Mouse (Mus musculus): Measurements from ENCODE around the gene Eme1. TPM values are rescaled to one million over a fixed set of nuclear protein-coding genes. Genes with fewer than 3 reads are reported as not detected.

The Eme1 gene
- total and polyA plus RNA-seq, 3 experiments, result 36.8 to 45.9 (median 40.8) TPM

DNA sequence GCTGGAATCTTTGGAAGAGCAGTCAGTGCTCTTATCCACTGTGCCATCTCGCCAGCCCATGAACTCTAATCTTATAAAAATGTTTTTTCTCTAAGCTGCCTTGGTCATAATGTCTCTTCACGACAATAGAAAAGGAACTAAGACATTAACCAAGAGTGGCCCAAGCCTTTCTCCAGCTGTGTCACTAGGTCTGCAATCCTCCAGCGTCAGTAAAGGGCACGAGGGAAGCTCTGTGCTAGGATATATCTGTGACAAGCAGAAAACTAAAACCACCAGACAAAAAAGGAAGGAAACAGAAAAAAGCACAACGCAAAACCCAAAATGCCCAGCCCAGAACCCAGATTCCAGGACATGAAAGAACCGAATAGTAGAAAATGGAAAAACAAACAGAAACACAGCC lies 33.4 kb upstream of the Eme1 start:
- H3K27ac ChIP-seq (ENCODE audit: insufficient read depth, low read depth), result no peak overlapping the region
- H3K36me3 ChIP-seq (replicated peaks in 1 of 2; ENCODE audit: control insufficient read depth in 1 of 2, insufficient read depth in 1 of 2, low read length in 1 of 2), result no peaks in the 10 kb centered on the region
- H3K9ac ChIP-seq (ENCODE audit: insufficient read depth, low read depth), result no peak overlapping the region
- H3K9me3 ChIP-seq (replicated peaks; ENCODE audit: low read length), result no peaks in the 10 kb centered on the region
- H3K27me3 ChIP-seq (replicated peaks), result no peaks in the 10 kb centered on the region
- H3K4me1 ChIP-seq (ENCODE audit: control insufficient read depth in 1 of 2, insufficient read depth in 2 of 2), result peaks cover 8 to 37% of the 10 kb centered on the region in 2 experiments
- DNase-seq (ENCODE audit: extremely low read depth), result no peak
- H3K4me2 ChIP-seq (ENCODE audit: insufficient read depth, low read depth, poor library complexity, severe bottlenecking), result no peak overlapping the region
- TF ChIP-seq USF2 (conservative IDR thresholded peaks at IDR 0.05; ENCODE audit: low read depth, low read length), result no peak
- no peak for TF ChIP-seq RCOR1 (conservative IDR thresholded peaks at IDR 0.05; ENCODE audit: low read depth, low read length)
- in situ Hi-C loops (cut with MboI; ENCODE audit: low pct_ligation_motif_present, low pct_unique_long_range_greater_than_20kb, low sequenced_read_pairs) (no loop called here), dilution Hi-C loops (cut with MboI; ENCODE audit: extremely low pct_ligation_motif_present, extremely low pct_unique_long_range_greater_than_20kb, low sequenced_read_pairs) (no loop called here)
- H3K79me2 ChIP-seq (replicated peaks; ENCODE audit: control insufficient read depth, extremely low read depth, insufficient read depth, poor library complexity, severe bottlenecking), result no peaks in the 10 kb centered on the region
- H3K4me3 ChIP-seq (replicated peaks in 1 of 3; ENCODE audit: low read depth in 2 of 3, low read length in 2 of 3, poor library complexity in 1 of 3), result no peak overlapping the region

DNA sequence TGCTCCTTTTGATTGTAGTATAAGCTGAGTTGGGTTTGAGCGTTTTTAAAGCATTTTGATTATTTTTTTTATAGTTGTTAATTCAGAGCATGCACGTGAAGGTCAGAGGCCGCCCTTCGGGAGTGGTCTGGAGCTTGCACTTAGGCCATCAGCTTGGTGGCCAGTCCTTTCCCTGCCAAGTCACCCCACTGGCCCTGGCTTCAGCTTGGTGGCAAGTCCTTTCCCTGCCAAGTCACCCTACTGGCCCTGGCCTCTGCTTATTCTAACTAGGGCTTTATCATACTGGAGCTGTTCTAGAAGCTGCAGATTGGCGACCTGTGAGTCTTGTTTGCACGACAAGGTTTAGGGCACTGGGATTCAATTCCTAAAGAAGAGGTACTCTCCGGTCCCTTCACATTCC lies 28.7 kb upstream of the Eme1 start:
- Histone ChIP-seq H3K79me2 (replicated peaks; ENCODE audit: control insufficient read depth, extremely low read depth, insufficient read depth, poor library complexity, severe bottlenecking) (no peaks in the 10 kb centered on the region), H3K4me3 (replicated peaks in 1 of 3; ENCODE audit: low read depth in 2 of 3, low read length in 2 of 3, poor library complexity in 1 of 3) (no peak overlapping the region), H3K9me3 (replicated peaks; ENCODE audit: low read length) (peaks cover 2% of the 10 kb centered on the region), H3K9ac (ENCODE audit: insufficient read depth, low read depth) (no peak overlapping the region), H3K4me1 (ENCODE audit: control insufficient read depth in 1 of 2, insufficient read depth in 2 of 2) (peaks cover 4 to 25% of the 10 kb centered on the region in 2 experiments), H3K27ac (ENCODE audit: insufficient read depth, low read depth) (no peak overlapping the region), H3K4me2 (ENCODE audit: insufficient read depth, low read depth, poor library complexity, severe bottlenecking) (no peak overlapping the region), H3K36me3 (replicated peaks in 1 of 2; ENCODE audit: control insufficient read depth in 1 of 2, insufficient read depth in 1 of 2, low read length in 1 of 2) (no peaks in the 10 kb centered on the region), H3K27me3 (replicated peaks) (no peaks in the 10 kb centered on the region)
- in situ Hi-C loops (cut with MboI; ENCODE audit: low pct_ligation_motif_present, low pct_unique_long_range_greater_than_20kb, low sequenced_read_pairs) (no loop called here), dilution Hi-C loops (cut with MboI; ENCODE audit: extremely low pct_ligation_motif_present, extremely low pct_unique_long_range_greater_than_20kb, low sequenced_read_pairs) (no loop called here)
- no peak for TF ChIP-seq ZKSCAN1 (IDR thresholded peaks at IDR 0.05; ENCODE audit: borderline replicate concordance, low read depth, low read length)
- no peak for TF ChIP-seq CHD1 (IDR thresholded peaks at IDR 0.05; ENCODE audit: low read depth, low read length)
- no peak for TF ChIP-seq RCOR1 (conservative IDR thresholded peaks at IDR 0.05; ENCODE audit: low read depth, low read length)
- TF ChIP-seq MAFK (IDR thresholded peaks at IDR 0.05; ENCODE audit: insufficient replicate concordance, low read length), result no peak
- TF ChIP-seq MEF2A (IDR thresholded peaks at IDR 0.05; ENCODE audit: borderline replicate concordance, low read depth, low read length), result no peak
- no peak for TF ChIP-seq IRF4 (IDR thresholded peaks at IDR 0.05; ENCODE audit: low read depth, low read length)
- TF ChIP-seq SMC3 (IDR thresholded peaks at IDR 0.05; ENCODE audit: low read depth, low read length), result no peak
- TF ChIP-seq BHLHE40 (IDR thresholded peaks at IDR 0.05; ENCODE audit: low read depth, low read length), result no peak
- TF ChIP-seq JUN (IDR thresholded peaks at IDR 0.05; ENCODE audit: insufficient read depth, low read depth, low read length), result no peak
- TF ChIP-seq HCFC1 (IDR thresholded peaks at IDR 0.05; ENCODE audit: low read depth, low read length), result no peak
- TF ChIP-seq MAX (IDR thresholded peaks at IDR 0.05; ENCODE audit: low read length), result no peak
- no peak for TF ChIP-seq NELFE (IDR thresholded peaks at IDR 0.05; ENCODE audit: low read depth, low read length)
- no peak for TF ChIP-seq E2F4 (IDR thresholded peaks at IDR 0.05; ENCODE audit: insufficient replicate concordance, low read depth, low read length)
- TF ChIP-seq ETS1 (conservative IDR thresholded peaks at IDR 0.05; ENCODE audit: low read depth, low read length), result no peak
- no peak for TF ChIP-seq MYC (IDR thresholded peaks at IDR 0.05; ENCODE audit: low read depth, low read length)
- TF ChIP-seq ZMIZ1 (IDR thresholded peaks at IDR 0.05; ENCODE audit: low read depth, low read length), result no peak
- DNase-seq (ENCODE audit: extremely low read depth), result no peak

Data from CH12.LX (cell line).